Mouse (Mus musculus): ENCODE measurements around the gene Tvp23b. TPM values are rescaled to one million over a fixed set of nuclear protein-coding genes. Genes with fewer than 3 reads are reported as not detected.

Tvp23b gene
- 51.1 and 52.7 TPM in 2 replicates for polyA plus RNA-seq (2014; fragmentation: Nextera tagmentation; extraction: Ambion mirVana)

- no peaks in the 10 kb centered on the region for H3K36me3 ChIP-seq (replicated peaks; ENCODE audit: control insufficient read depth, insufficient read depth, low read depth, low read length)
- peak; percentile 99 for DNase-seq (ENCODE audit: low spot score)
- H3K4me1 ChIP-seq (ENCODE audit: control insufficient read depth, insufficient read depth, low read length) = no peaks in the 10 kb centered on the region
- peak within 1 kb of the TSS; percentile 31; the same call in 1 of the 2 replicates for H3K27ac ChIP-seq (replicated peaks; ENCODE audit: low read depth, low read length)
- no peaks in the 10 kb centered on the region for H3K27me3 ChIP-seq (ENCODE audit: control insufficient read depth, insufficient read depth, low read length)
- H3K4me2 ChIP-seq (ENCODE audit: low read depth, low read length) = peak within 1 kb of the TSS; percentile 68
- WGBS = 2% methylated on average over 55 of the region's 55 CpGs
- H3K9me3 ChIP-seq (replicated peaks; ENCODE audit: control insufficient read depth, low read length) = no peaks in the 10 kb centered on the region
- peak; percentile 95 for ATAC-seq (replicated peaks; ENCODE audit: insufficient number of reproducible peaks, low FRiP score, low TSS enrichment, low read depth)
- peak within 1 kb of the TSS; percentile 76 for H3K4me3 ChIP-seq (ENCODE audit: low read depth, low read length)
- H3K9ac ChIP-seq (replicated peaks; ENCODE audit: low read length) = peak within 1 kb of the TSS; percentile 83
Measured at GRCm38 (mm10) chr11:62879220-62880048, at the start of gene Tvp23b. Gene Tvp23b, plus strand, starts transcription at chr11:62879455.

DNA sequence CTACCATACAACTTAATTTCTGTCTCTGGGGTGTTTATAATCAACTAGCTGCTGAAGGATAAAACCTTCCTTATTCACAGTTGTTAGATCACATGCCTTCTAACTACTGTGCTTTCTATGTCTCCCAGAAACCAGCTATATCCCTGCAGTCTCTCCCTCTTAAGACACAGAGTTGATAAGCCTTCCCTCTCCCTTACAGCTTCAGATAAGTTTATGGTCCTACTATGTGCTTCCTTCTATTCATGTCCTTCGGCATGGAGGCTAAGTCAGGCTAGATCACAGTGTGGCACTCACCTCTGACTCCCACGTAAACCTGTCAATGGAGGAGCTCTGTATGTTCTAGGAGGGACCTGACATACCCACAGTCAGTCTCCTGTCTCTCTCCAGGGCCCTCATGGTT is 48.9 kb upstream of the Tvp23b start:
- ATAC-seq (replicated peaks; ENCODE audit: insufficient number of reproducible peaks, low FRiP score, low TSS enrichment, low read depth) (no peak), DNase-seq (ENCODE audit: low spot score) (no peak)
- Histone ChIP-seq H3K9me3 (replicated peaks; ENCODE audit: control insufficient read depth, low read length) (no peaks in the 10 kb centered on the region), H3K4me2 (ENCODE audit: low read depth, low read length) (no peak overlapping the region), H3K36me3 (replicated peaks; ENCODE audit: control insufficient read depth, insufficient read depth, low read depth, low read length) (no peaks in the 10 kb centered on the region), H3K9ac (replicated peaks; ENCODE audit: low read length) (no peak overlapping the region), H3K4me3 (ENCODE audit: low read depth, low read length) (no peak overlapping the region), H3K27ac (replicated peaks; ENCODE audit: low read depth, low read length) (no peak overlapping the region), H3K4me1 (ENCODE audit: control insufficient read depth, insufficient read depth, low read length) (no peaks in the 10 kb centered on the region), H3K27me3 (ENCODE audit: control insufficient read depth, insufficient read depth, low read length) (no peaks in the 10 kb centered on the region)
- 86% methylated on average over 2 of the region's 2 CpGs for WGBS

- no peak overlapping the region for H3K4me3 ChIP-seq (ENCODE audit: low read depth, low read length)
- no peaks in the 10 kb centered on the region for H3K27me3 ChIP-seq (ENCODE audit: control insufficient read depth, insufficient read depth, low read length)
- no peak for ATAC-seq (replicated peaks; ENCODE audit: insufficient number of reproducible peaks, low FRiP score, low TSS enrichment, low read depth)
- H3K4me2 ChIP-seq (ENCODE audit: low read depth, low read length) = no peak overlapping the region
- H3K27ac ChIP-seq (replicated peaks; ENCODE audit: low read depth, low read length) = no peak overlapping the region
- H3K9ac ChIP-seq (replicated peaks; ENCODE audit: low read length) = no peak overlapping the region
- H3K4me1 ChIP-seq (ENCODE audit: control insufficient read depth, insufficient read depth, low read length) = no peaks in the 10 kb centered on the region
- DNase-seq (ENCODE audit: low spot score) = no peak
- H3K36me3 ChIP-seq (replicated peaks; ENCODE audit: control insufficient read depth, insufficient read depth, low read depth, low read length) = no peaks in the 10 kb centered on the region
- no peaks in the 10 kb centered on the region for H3K9me3 ChIP-seq (replicated peaks; ENCODE audit: control insufficient read depth, low read length)
Measured at GRCm38 (mm10) chr11:62831906-62832305, 47.3 kb upstream of the Tvp23b start.

DNA sequence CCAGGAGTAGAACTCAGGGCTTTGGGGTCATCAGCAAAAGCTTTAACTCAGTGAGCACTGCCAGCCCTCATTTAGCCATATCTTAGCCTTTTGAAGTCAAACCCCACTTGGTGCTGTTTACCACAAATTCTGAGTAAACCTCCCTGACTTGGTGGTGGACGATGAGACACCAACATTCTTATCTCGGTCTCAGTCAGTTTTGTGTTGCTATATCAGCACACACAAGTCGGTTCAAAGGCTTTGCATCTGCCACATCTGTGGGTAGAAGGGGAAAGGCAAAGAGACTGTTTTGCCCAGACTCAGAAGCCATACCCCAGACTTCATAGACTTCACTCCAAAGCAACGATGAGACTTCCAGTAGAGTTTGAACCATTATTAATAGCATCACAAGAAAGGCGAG is 34.7 kb upstream of the Tvp23b start:
- Histone ChIP-seq H3K36me3 (replicated peaks; ENCODE audit: control insufficient read depth, insufficient read depth, low read depth, low read length) (no peaks in the 10 kb centered on the region), H3K9ac (replicated peaks; ENCODE audit: low read length) (no peak overlapping the region), H3K27me3 (ENCODE audit: control insufficient read depth, insufficient read depth, low read length) (no peaks in the 10 kb centered on the region), H3K27ac (replicated peaks; ENCODE audit: low read depth, low read length) (no peak overlapping the region), H3K4me2 (ENCODE audit: low read depth, low read length) (no peak overlapping the region), H3K4me3 (ENCODE audit: low read depth, low read length) (no peak overlapping the region), H3K4me1 (ENCODE audit: control insufficient read depth, insufficient read depth, low read length) (no peaks in the 10 kb centered on the region; the same call in 1 of the 2 replicates), H3K9me3 (replicated peaks; ENCODE audit: control insufficient read depth, low read length) (no peaks in the 10 kb centered on the region)
- DNase-seq (ENCODE audit: low spot score) = no peak
- 84% methylated on average over 5 of the region's 5 CpGs for WGBS
- ATAC-seq (replicated peaks; ENCODE audit: insufficient number of reproducible peaks, low FRiP score, low TSS enrichment, low read depth) = no peak

DNA sequence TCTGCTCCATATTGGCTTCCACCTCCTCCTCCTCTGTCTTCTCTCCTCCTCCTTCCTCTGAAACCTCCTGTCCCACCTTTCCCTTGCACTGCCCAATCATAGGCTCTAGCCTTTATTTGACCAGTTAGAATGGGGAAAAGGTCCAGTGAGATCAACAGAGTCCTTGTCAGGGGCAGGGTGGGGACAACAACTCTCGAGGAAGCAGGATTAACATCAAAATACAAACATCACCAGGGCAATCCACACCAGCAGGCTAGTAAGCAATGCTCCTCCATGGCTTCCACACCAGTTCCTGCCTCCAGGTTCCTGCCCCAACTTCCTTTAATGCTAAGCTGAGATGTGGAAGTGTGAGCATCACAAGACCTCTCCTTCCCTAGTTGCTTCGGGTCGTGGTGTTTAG is 33.5 kb upstream of the Tvp23b start:
- no peak for DNase-seq (ENCODE audit: low spot score)
- H3K27me3 ChIP-seq (ENCODE audit: control insufficient read depth, insufficient read depth, low read length) = no peaks in the 10 kb centered on the region
- no peaks in the 10 kb centered on the region for H3K9me3 ChIP-seq (replicated peaks; ENCODE audit: control insufficient read depth, low read length)
- H3K36me3 ChIP-seq (replicated peaks; ENCODE audit: control insufficient read depth, insufficient read depth, low read depth, low read length) = no peaks in the 10 kb centered on the region
- H3K4me1 ChIP-seq (ENCODE audit: control insufficient read depth, insufficient read depth, low read length) = no peaks in the 10 kb centered on the region; the same call in 1 of the 2 replicates
- no peak overlapping the region for H3K9ac ChIP-seq (replicated peaks; ENCODE audit: low read length)
- H3K4me3 ChIP-seq (ENCODE audit: low read depth, low read length) = no peak overlapping the region
- H3K4me2 ChIP-seq (ENCODE audit: low read depth, low read length) = no peak overlapping the region
- no peak overlapping the region for H3K27ac ChIP-seq (replicated peaks; ENCODE audit: low read depth, low read length)
- ATAC-seq (replicated peaks; ENCODE audit: insufficient number of reproducible peaks, low FRiP score, low TSS enrichment, low read depth) = no peak
- WGBS = 70% methylated on average over 3 of the region's 3 CpGs

DNA sequence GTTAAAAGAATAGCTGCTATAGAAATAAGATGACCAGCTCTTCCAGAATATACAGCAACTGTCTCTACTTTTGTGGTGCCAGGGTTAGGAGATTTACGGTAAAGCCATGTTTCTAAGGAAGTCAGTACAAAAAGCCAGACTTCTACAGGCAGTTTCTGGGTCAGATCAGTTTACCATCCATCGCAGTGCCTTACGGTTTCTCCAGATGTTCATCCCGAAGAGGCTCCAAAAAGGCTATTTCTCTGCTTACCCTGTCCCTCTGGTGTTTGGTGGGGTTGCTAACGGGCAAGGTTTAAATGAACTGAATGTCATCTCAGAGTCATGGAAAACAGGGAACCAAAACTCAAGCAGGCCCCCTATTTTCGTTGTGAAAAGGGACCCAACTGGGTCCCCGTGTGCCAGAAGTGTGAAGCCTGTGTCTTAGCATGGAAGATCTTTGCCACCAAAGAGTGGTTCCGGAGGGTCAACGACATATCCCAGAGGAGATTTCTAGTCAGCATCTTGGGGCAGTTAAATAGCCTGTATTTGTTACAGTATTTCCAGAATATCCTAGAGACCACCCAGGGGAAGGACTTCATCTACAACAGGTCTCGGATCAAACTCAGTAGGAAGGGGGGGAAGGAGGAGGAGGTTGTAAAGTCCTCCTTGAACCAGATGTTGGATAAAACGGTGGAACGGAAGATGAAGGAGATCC is 32.1 kb upstream of the Tvp23b start, which contains the start of gene Fbxw10:
Gene Fbxw10 (plus strand): TSS at position 109 of the 694 bp plus-strand sequence.
- H3K9me3 ChIP-seq (replicated peaks; ENCODE audit: control insufficient read depth, low read length) = no peaks in the 10 kb centered on the region
- H3K27ac ChIP-seq (replicated peaks; ENCODE audit: low read depth, low read length) = no peak within 1 kb of the TSS
- H3K4me2 ChIP-seq (ENCODE audit: low read depth, low read length) = peak within 1 kb of the TSS; percentile 14; the same call in 1 of the 2 replicates
- WGBS = 12% methylated on average over 12 of the region's 12 CpGs
- no peak for ATAC-seq (replicated peaks; ENCODE audit: insufficient number of reproducible peaks, low FRiP score, low TSS enrichment, low read depth)
- H3K4me1 ChIP-seq (ENCODE audit: control insufficient read depth, insufficient read depth, low read length) = no peaks in the 10 kb centered on the region; the same call in 1 of the 2 replicates
- no peak within 1 kb of the TSS for H3K4me3 ChIP-seq (ENCODE audit: low read depth, low read length)
- no peaks in the 10 kb centered on the region for H3K36me3 ChIP-seq (replicated peaks; ENCODE audit: control insufficient read depth, insufficient read depth, low read depth, low read length)
- no peak within 1 kb of the TSS for H3K9ac ChIP-seq (replicated peaks; ENCODE audit: low read length)
- DNase-seq (ENCODE audit: low spot score) = peak; percentile 87
- H3K27me3 ChIP-seq (ENCODE audit: control insufficient read depth, insufficient read depth, low read length) = no peaks in the 10 kb centered on the region

DNA sequence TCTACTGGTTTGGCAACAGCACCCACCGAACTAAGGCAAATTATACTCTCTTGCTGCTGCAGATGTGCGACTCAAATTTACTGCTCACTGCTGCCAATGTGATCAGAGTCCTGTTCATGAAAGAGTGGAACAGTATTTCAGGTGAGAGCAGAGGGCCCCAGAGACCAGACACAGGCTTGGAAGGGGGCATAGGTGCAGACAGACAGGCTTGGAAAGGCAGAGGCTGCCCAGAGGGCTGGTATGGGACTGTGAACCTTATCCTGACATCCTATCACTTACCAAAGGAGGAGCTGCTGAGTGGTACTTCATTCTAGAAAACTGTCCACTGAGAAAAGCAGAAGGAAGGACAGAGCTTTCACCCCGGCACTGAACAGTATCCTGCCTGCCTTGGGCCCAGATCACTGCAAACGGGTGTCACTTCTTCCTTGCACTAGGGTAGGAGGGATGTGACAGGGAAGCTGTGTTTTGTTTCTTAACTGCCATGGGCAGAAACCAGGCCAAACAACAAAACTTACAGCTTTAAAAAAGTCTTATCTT is 31.5 kb upstream of the Tvp23b start:
- H3K9ac ChIP-seq (replicated peaks; ENCODE audit: low read length) = no peak overlapping the region
- H3K27ac ChIP-seq (replicated peaks; ENCODE audit: low read depth, low read length) = no peak overlapping the region
- no peak for DNase-seq (ENCODE audit: low spot score)

More for the DNA sequence above, 31.5 kb upstream of the Tvp23b start:
- ATAC-seq (replicated peaks; ENCODE audit: insufficient number of reproducible peaks, low FRiP score, low TSS enrichment, low read depth) = no peak
- no peaks in the 10 kb centered on the region for H3K9me3 ChIP-seq (replicated peaks; ENCODE audit: control insufficient read depth, low read length)
- H3K4me2 ChIP-seq (ENCODE audit: low read depth, low read length) = no peak overlapping the region
- H3K4me3 ChIP-seq (ENCODE audit: low read depth, low read length) = no peak overlapping the region
- no peaks in the 10 kb centered on the region; the same call in 1 of the 2 replicates for H3K4me1 ChIP-seq (ENCODE audit: control insufficient read depth, insufficient read depth, low read length)
- H3K36me3 ChIP-seq (replicated peaks; ENCODE audit: control insufficient read depth, insufficient read depth, low read depth, low read length) = no peaks in the 10 kb centered on the region
- H3K27me3 ChIP-seq (ENCODE audit: control insufficient read depth, insufficient read depth, low read length) = no peaks in the 10 kb centered on the region
- 32% methylated on average over 4 of the region's 4 CpGs for WGBS

All from embryonic facial prominence, embryonic 11.5 days (tissue).